Mouse (Mus musculus): ENCODE results near the gene Bex4. TPM values are rescaled to one million over a fixed set of nuclear protein-coding genes. Genes with fewer than 3 reads are reported as not detected.
"Not testable (repeated sequence)": the region's sequence is repeated elsewhere in the genome, so short reads cannot be mapped to it uniquely, and the experiment has no call there.

Gene Bex4
- polyA plus RNA-seq, 1 experiment from 2014 or later = 62.7 TPM

DNA sequence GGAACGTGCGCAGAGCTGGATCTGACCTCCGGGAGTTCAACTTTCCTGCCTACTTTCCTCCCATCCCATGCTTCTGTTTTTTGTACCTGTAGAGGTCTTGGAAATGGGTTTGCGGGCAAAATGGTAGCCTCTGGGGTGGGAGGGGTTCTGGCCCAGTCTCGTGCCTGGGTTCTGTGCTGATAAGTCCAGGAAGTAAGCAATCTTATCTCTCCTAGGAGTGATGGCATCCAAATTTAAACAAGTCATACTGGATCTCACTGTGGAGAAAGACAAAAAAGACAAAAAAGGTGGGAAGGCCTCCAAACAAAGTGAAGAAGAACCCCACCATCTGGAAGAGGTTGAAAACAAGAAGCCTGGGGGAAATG lies 826 bp downstream of the Bex4 start:
- not testable (repeated sequence) for ATAC-seq (replicated peaks; ENCODE audit: low FRiP score); H3K9me3 ChIP-seq (replicated peaks); H3K27ac ChIP-seq; H3K9ac ChIP-seq; H3K4me1 ChIP-seq; H3K36me3 ChIP-seq
- Histone ChIP-seq H3K4me3 (replicated peaks) (peak overlapping the region; percentile 38), H3K27me3 (peaks cover 22% of the 10 kb centered on the region; the same call in 1 of the 2 replicates), H3K4me2 (peak overlapping the region; percentile 54)
- 31% methylated on average over 5 of the region's 5 CpGs for WGBS

DNA sequence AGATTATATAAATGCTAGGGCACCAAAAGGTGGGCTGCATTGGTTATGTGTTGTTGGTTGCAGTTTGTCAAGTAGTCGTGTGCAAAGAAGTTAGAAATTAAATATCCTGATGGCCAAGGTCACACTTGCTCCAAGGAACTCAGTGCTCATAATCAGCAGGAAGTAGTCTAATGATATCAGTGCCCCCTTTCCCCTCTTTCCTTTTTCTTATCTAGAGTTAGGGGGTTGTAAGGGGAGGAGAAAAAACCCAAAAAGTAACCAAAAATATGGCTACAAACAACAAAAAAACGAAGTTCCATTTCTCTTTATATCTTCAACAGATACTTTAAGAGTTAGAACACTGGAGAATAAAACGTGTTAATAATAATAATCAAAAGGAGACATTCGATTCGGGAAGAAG lies 2.6 kb downstream of the Bex4 start:
- no peak for ATAC-seq (replicated peaks; ENCODE audit: low FRiP score)
- Histone ChIP-seq H3K4me1 (no peaks in the 10 kb centered on the region), H3K9ac (no peak overlapping the region), H3K4me2 (no peak overlapping the region), H3K36me3 (no peaks in the 10 kb centered on the region), H3K27ac (no peak overlapping the region), H3K27me3 (peaks cover 22% of the 10 kb centered on the region; the same call in 1 of the 2 replicates), H3K4me3 (replicated peaks) (no peak overlapping the region), H3K9me3 (replicated peaks) (no peaks in the 10 kb centered on the region)
- 83% methylated on average over 5 of the region's 5 CpGs for WGBS

DNA sequence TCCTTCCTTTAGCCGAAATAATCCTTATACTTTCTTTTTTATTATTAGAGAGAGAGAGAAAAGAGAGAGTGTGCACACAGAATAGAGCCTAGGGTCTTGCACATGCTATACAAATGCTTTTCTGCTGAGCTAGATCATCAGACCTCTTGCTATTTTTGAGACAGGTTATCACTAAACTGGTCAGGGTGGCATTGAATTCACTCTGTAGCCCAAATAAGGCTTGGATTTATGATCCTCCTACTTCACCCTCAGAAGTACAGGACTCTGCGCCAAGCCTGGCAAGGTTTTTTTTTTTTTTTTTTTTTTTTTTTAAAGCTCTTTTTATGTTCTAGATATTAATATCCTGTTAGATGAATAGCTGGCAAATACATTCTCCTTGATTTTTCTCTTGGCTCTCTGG lies 4.9 kb downstream of the Bex4 start:
- Histone ChIP-seq H3K9ac (no peak overlapping the region), H3K9me3 (replicated peaks) (no peaks in the 10 kb centered on the region), H3K36me3 (no peaks in the 10 kb centered on the region), H3K4me1 (no peaks in the 10 kb centered on the region), H3K27me3 (peaks cover 23% of the 10 kb centered on the region; the same call in 1 of the 2 replicates), H3K4me3 (replicated peaks) (no peak overlapping the region), H3K4me2 (no peak overlapping the region), H3K27ac (no peak overlapping the region)
- no peak for ATAC-seq (replicated peaks; ENCODE audit: low FRiP score)
- 86% methylated on average over 2 of the region's 2 CpGs for WGBS

DNA sequence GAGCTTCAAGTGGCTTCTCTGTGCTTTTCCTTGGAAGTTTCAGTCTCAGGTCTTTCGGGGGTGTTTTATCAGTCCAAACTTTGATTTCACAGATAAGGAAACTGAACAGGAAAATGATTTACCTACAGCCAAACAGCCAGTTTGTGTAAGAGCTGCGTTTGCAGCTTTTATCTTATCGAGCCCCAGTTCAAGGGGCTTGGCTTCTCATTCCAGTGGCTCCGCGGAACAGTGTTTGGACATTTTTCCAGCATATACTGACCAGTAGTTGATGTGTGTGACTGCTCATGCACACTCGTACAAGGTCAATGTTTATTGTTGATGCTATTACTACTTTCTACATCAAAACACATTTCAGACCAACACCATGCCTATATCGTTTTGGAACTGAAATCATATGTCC lies 5.4 kb downstream of the Bex4 start:
- no peak overlapping the region for H3K4me2 ChIP-seq

DNA sequence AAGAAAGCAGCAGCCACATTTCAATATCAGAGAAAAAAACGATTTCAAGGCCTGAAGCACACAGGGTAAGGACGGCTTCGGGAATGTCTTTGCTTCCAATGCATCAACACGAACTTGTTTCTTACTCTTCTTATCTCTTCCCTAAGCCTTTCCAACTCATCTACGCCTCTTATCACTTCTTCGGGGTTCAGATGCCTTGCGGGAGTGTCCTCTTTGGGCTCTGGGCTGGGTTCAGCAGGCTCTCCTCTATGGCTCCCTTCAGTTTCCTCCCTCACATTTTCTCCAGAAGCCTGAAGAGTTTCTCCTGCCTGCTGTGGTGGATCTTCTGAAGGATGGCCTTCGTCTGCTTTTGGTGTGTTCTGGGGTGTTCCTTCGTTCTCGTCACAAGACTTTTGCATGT lies 31.8 kb downstream of the Bex4 start:
- Histone ChIP-seq H3K36me3 (no peaks in the 10 kb centered on the region), H3K27me3 (peaks cover 17% of the 10 kb centered on the region), H3K27ac (no peak overlapping the region), H3K4me3 (replicated peaks) (peak overlapping the region; percentile 61), H3K4me1 (no peaks in the 10 kb centered on the region), H3K4me2 (peak overlapping the region; percentile 55), H3K9ac (no peak overlapping the region), H3K9me3 (replicated peaks) (no peaks in the 10 kb centered on the region)
- no peak for ATAC-seq (replicated peaks; ENCODE audit: low FRiP score)
- WGBS = 65% methylated on average over 10 of the region's 10 CpGs

More for the DNA sequence above, 5.4 kb downstream of the Bex4 start:
- no peaks in the 10 kb centered on the region for H3K36me3 ChIP-seq
- no peaks in the 10 kb centered on the region for H3K4me1 ChIP-seq
- no peak overlapping the region for H3K4me3 ChIP-seq (replicated peaks)
- no peak overlapping the region for H3K9ac ChIP-seq
- WGBS = 66% methylated on average over 7 of the region's 7 CpGs
- no peak overlapping the region for H3K27ac ChIP-seq
- H3K9me3 ChIP-seq (replicated peaks) = no peaks in the 10 kb centered on the region
- no peak for ATAC-seq (replicated peaks; ENCODE audit: low FRiP score)
- peaks cover 24% of the 10 kb centered on the region; the same call in 1 of the 2 replicates for H3K27me3 ChIP-seq

DNA sequence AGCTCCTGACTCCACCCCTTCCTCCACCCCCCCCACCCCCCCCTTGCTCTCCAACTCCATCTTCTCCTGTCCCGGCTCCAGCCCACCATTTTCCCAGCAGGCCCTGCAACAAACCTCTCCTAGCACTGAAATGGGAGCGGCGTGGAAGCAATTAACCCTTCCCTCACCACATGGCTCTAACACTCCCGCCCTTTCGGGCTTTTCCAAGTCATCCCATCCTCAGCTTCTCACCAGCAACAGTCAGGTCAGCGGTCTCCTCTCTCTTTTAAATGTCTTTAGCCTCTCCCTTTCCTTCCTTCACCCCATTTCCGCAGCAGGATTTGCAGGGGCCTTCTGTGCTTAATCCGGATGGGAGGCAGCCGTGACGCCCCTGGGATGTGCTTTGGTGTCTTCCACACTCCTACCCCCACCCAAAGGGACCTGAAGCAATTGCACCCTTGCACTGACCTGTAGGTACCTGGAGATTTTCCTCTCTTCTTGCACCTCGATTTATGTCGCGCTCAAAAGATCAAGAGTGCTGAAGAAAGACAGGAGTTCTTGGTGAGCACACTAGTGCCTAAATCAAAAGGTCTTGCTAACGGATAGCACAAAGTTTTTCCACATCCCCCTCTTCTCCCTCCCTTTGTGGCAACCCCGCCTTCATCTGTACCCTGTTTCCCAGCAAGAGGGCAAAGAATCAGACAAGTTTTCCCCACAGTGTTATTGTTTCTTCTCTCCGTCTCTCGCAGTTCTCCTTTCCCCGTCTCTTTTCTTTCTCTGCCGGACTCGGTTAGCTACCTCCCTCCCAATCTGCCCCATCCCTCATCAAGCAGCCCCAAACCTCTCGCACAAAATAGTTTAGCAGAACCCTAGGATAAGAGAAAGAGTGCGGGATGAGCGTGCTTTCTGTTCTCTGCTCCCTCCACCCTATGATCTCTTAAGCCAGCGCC lies 32.7 kb downstream of the Bex4 start:
- Histone ChIP-seq H3K4me3 (replicated peaks) (peak overlapping the region; percentile 61), H3K36me3 (no peaks in the 10 kb centered on the region), H3K9ac (peak overlapping the region; percentile 63), H3K9me3 (replicated peaks) (no peaks in the 10 kb centered on the region), H3K27ac (peak overlapping the region; percentile 88), H3K4me1 (no peaks in the 10 kb centered on the region), H3K27me3 (peaks cover 17% of the 10 kb centered on the region), H3K4me2 (peak overlapping the region; percentile 55)
- 24% methylated on average over 24 of the region's 24 CpGs for WGBS
- ATAC-seq (replicated peaks; ENCODE audit: low FRiP score) = peak; percentile 75

DNA sequence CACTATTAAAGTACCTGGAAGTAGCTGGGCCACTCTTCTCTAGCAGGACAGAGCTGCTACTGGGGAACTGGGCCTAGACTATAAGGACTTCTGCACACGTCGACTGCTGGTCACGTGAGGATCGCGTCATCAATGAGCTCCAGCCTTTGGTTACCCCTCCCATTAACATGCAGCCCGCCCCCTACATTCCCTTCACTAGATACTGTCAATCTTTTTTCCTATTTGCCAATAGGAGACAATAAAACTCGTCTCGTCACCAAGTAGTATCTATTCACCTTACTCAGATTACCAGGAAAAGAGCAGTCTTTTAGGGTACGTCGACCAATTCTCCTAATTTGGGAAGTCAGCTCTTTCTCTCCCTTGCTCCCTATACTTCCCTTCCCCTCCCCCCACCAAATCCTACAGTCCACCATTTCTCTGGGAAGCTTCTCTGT lies 33.3 kb downstream of the Bex4 start, which contains the start of gene Tceal8:
Gene Tceal8, minus strand, starts transcription at position 225 of the 434 bp plus-strand sequence.
- peak; percentile 97 for ATAC-seq (replicated peaks; ENCODE audit: low FRiP score)
- Histone ChIP-seq H3K27me3 (peaks cover 19% of the 10 kb centered on the region), H3K36me3 (no peaks in the 10 kb centered on the region), H3K4me1 (no peaks in the 10 kb centered on the region), H3K9ac (peak within 1 kb of the TSS; percentile 63), H3K27ac (peak within 1 kb of the TSS; percentile 88), H3K4me2 (peak within 1 kb of the TSS; percentile 55), H3K9me3 (replicated peaks) (no peaks in the 10 kb centered on the region), H3K4me3 (replicated peaks) (peak within 1 kb of the TSS; percentile 61)
- 11% methylated on average over 10 of the region's 10 CpGs for WGBS

DNA sequence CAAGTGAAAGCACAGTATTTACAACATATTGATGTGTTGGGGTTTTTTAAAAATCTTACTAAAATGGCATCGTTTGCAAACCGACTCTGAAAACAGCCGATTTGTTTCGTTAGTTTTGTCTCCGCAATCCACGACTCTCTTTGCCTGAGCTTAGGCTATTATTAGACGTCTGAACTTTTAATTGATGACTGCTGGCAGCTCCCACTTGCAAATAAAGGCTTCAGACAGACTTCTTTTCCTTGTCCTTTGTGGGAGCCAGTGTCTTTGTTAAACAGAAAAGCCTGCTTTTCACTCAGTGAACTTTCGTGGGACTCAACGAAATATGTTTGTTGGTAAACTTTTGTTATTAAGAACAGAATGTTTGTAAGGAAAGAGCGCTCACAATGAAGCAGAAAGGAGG lies 34.0 kb downstream of the Bex4 start:
- Histone ChIP-seq H3K4me1 (no peaks in the 10 kb centered on the region), H3K4me3 (replicated peaks) (peak overlapping the region; percentile 61), H3K36me3 (no peaks in the 10 kb centered on the region), H3K27me3 (peaks cover 18% of the 10 kb centered on the region; the same call in 1 of the 2 replicates), H3K27ac (peak overlapping the region; percentile 88; the same call in 1 of the 2 replicates), H3K9ac (0 out of 2 replicates have a peak overlapping the region, but pooled peaks have one; percentile 7), H3K4me2 (peak overlapping the region; percentile 55), H3K9me3 (replicated peaks) (no peaks in the 10 kb centered on the region)
- 25% methylated on average over 10 of the region's 10 CpGs for WGBS
- no peak for ATAC-seq (replicated peaks; ENCODE audit: low FRiP score)

DNA sequence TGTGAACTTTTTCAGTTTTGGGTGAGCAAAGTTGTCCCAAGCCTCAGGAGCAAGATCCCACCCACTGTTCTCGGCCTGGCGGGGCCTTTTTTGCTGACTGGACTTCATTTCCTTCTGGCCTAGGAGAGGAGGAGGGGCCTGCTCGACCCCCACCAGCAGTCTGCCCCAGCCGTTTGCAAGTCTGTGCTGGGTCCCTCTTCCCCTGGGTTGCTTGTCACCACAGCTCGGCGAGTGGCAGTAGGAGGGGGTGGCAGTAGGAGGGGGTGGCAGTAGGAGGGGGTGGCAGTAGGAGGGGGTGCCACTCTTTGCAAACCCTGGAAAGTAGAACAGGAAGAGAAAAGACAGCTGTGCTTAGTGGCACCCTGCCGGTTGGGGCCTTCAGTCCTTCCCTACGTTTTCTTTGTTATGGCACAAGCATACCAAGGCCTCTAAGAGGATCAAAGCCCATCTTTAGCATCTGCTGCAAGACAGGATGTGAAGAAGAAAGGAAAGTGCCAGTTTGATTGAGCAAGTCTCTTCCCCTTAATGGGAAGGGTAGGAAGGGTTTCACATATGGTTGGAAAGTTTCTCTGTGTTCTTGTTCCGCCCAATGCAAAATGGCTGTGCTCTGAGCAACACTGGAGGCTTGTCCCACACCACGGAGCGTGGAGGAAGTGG lies 42.2 kb downstream of the Bex4 start:
- H3K4me2 ChIP-seq = 0 out of 2 replicates have a peak overlapping the region, but pooled peaks have one; percentile 21
- no peak overlapping the region for H3K9ac ChIP-seq
- peak; percentile 64; the same call in 1 of the 2 replicates for ATAC-seq (replicated peaks; ENCODE audit: low FRiP score)
- H3K4me3 ChIP-seq (replicated peaks) = no peak overlapping the region
- H3K9me3 ChIP-seq (replicated peaks) = no peaks in the 10 kb centered on the region
- no peaks in the 10 kb centered on the region for H3K36me3 ChIP-seq
- H3K4me1 ChIP-seq = no peaks in the 10 kb centered on the region
- H3K27ac ChIP-seq = no peak overlapping the region
- H3K27me3 ChIP-seq = peaks cover 46% of the 10 kb centered on the region
- WGBS = 38% methylated on average over 11 of the region's 11 CpGs

DNA sequence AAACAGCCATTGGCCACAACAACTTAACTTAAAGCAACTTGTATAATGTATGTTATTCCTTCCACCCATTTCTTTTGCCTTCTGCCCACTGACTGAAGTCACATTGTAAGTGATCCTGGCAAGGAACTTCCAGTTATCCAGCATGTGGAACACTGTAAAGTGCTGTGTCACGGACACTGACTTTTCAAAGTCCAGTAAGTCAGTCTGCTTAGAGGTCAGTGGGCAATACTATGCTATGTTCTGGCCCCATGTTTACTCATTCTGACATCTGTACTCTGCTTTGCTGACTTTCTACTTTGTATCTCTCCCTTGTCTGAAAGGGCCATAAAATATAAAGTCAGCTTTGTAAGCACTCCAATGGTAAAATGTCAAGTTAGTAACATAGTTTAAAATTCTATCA lies 44.3 kb downstream of the Bex4 start:
- no peak overlapping the region for H3K4me2 ChIP-seq
- no peaks in the 10 kb centered on the region for H3K36me3 ChIP-seq
- no peak overlapping the region for H3K4me3 ChIP-seq (replicated peaks)
- no peak for ATAC-seq (replicated peaks; ENCODE audit: low FRiP score)
- H3K27me3 ChIP-seq = peaks cover 41% of the 10 kb centered on the region
- H3K27ac ChIP-seq = no peak overlapping the region
- H3K4me1 ChIP-seq = no peaks in the 10 kb centered on the region
- no peak overlapping the region for H3K9ac ChIP-seq
- 72% methylated on average over 1 of the region's 1 CpGs for WGBS
- no peaks in the 10 kb centered on the region for H3K9me3 ChIP-seq (replicated peaks)
